Mouse (Mus musculus) colon, adult 2 months (tissue): Measurements from ENCODE around the gene Lman2. TPM values are rescaled to one million over a fixed set of nuclear protein-coding genes. Genes with fewer than 3 reads are reported as not detected.

Experiments
- polyA plus RNA-seq: library from polyadenylated mRNA; depleted of rRNA; stranded (reverse); fragments of >200 nt; gene quantifications from 2 replicates; pipeline ENCODE4 v1.2.3, GENCODE M21; 2012; rRNA removed

Gene Lman2
- polyA plus RNA-seq: 99.2 and 117 TPM in 2 replicates

DNA sequence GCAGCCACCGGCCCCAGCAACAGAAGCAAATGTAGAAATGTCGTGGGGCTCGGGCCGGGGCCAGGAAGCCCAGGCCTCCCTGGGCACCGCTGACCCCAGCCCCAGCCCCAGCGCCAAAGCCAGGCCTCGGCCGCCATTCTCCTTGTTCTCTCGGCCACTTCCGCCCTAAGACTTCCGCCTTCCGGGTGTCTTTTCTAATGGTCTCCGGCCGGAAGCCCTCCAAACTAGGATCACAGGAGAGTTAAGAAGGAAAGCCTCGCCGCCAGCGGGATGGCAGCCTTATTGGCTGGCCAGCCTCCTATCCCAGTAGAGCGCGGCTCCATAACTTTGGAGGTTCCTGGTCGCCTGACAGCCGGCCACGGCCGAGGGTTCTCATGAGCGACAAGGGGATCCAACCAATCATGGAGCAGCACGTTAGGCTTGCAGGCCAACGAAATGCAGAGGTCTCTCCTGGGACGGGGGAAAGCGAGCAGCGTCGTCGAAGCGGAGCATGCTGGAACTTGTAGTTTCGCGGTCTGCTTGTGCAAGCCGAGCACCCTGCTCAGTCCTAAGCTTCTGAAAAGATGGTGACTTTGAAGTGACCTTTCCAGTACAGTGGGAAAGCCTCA is at the start of gene Lman2:
Lman2 (minus strand) TSS at position 331 of the 608 bp plus-strand sequence.

DNA sequence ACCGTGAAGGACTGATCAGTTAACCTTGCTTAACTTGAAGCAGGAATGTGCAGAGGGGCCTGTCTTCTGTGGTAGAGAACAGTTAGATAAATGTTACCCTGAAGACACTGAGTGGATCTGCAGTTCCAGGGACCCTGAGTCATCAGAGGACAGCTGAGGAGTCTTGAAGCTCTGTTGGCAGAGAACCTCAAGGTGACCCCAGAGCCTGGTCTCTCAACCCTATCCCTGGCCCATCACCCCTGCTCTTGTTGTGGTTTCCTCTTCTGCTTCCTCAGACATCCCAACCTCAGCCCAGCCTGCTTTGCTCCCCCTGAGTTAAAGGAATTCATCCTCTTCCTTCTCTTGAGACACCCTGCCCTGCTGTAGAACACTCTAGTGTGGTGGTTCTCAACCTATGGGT is 35.5 kb upstream of the Lman2 start, which contains the start of gene Slc34a1:
Slc34a1 (plus strand) TSS at position 100 of the 400 bp plus-strand sequence.

DNA sequence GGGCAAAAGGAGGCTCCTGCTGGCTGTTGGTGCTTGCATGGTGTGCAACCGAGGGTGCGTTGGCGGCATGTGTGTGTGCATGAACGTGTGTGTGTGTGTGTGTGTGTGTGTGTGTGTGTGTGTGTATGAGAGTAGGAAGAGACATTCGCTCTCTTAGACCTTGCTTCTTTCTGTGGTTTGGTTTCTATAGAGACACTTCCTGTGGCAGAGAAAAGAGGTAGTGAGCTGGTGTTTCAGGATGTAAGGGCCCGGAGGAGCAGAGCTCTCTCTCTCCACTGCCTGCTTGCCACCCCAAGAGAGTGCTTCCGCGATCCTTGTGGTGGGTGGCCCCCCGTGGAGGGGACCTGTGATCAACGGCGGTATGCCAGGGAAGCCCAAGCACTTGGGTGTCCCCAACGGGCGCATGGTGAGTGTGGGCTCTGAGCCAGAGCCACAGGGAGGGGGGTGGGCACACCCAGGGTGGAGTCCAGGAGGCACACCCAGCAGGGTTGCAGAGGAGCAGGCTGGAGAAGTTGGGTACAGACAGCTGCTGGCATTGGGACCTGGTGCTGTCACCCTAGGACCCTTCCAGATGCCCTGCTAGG is 7.0 kb upstream of the Lman2 start, which contains the start of gene Rgs14:
Rgs14 (plus strand) TSS at position 202 of the 584 bp plus-strand sequence.

DNA sequence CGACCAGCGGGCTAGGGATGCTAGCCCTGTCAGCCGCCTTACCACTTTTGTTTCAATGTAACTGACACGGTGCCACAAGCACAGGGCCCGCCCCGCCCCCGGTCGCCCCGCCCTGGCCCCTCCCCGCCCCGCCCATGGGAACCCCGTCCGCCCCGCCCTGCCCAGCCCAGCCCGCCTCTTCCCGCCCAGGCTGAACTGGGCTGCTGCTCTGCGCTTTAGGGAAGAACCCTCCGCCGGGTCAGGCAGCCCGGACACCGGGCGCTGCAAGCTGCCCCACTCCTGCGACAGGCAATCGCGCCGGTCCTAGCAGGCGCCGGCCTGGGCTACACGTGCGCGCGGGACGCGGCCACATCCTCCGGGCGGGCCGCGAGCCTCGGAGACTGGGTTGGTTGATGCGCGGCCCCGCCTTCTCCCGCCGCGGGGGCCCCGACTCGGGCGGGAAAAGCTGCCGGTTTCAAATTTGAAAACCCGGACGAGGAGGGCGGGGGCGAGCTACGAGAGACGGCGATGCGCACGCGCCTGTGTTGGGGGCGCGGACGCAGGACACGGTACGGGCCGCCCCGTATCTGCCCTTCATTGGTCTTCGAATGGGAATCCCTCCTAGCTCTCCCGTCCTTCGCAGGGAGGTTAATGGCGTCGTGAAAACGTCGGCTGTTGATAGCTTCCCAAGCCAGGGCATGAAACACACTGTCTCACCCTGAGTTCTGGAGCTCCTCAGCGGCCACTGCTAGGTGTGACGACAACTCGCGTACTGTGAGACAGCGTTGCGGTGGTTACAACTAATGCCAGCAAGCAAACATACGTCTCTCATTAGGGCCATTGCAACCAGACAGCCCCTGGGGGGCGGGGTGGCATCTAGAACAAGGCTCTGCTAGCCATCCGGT is 32.7 kb downstream of the Lman2 start, which contains the start of gene Mxd3:
Mxd3 (minus strand) TSS at position 141 of the 884 bp plus-strand sequence.

DNA sequence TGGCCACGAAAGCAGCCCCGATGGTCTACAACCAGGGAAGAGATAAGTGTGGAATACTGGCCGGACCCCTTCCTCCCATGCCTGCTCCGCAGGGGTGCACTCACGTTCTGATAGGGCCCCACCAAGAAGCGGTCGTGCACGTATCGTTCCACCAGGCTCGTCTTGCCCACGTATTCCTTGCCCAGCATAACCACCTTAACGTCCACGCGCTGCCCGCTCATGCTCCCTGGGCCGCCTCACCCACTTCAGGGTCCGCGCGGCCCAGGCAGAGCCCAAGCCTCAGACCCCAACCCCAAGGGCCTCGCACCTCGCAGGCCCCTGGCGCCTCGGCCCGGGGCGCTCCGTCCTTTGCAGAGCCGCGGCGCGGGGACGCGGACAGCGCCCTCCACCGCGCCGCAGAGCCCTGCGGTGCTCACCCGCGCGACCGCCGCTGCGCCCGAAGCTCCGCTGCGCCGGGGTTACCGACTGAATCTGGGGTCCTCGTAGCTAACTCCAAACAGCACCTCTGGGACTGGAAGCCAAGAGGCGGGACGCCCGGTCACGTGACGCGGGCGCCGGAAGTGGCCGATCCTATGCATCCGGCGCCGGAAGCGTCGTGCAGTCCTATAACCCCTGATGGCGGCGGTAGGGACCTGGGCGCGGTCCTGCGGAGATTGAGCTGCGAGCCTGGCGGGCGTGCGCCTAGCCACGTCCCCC is 41.0 kb downstream of the Lman2 start, which contains the start of gene Rab24:
Rab24 (minus strand) TSS at position 513 of the 696 bp plus-strand sequence.

DNA sequence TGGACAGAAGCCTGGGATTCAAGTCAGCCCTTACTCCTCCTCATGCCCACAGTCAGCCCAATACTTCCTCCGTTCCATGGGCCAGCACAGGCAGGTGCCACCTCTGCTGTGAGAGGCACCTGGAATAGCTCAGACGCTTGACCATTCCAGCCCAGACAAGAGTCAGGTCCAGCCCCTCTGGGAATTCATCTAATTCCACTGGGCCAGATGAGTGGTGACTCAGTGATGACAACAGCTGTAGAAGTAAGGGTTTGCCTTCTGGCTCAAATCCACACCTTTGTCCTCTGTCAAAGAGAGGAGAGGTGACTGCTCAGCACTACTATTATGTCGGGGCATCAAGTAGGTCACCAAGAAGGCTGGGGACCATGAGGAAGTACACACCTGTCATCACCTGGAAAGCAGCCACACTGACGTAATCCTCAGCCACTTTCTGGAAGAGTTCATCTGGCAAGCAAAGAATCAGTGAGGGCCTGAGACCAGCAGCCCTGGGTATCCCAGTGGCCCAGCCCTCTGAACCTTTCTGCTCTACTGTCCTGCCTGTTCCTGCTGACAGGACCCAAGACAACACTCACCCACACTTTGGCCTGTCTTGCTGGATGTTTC is 42.6 kb downstream of the Lman2 start, which contains the start of gene Prelid1:
Prelid1 (plus strand) TSS at position 570 of the 603 bp plus-strand sequence.

Other genes with a start within 250 kb of the Lman2 start
- gene Gm17617, start 229.2 kb downstream of the Lman2 start, polyA plus RNA-seq: not detected in 2 replicates
- gene Fgfr4, start 210.1 kb downstream of the Lman2 start, polyA plus RNA-seq: 22.1 and 31.2 TPM in 2 replicates
- 10.7 and 13.2 TPM in 2 replicates for gene Nsd1, start 153.0 kb downstream of the Lman2 start, polyA plus RNA-seq
- gene Prelid1, start 42.3 kb downstream of the Lman2 start, polyA plus RNA-seq: 566 and 652 TPM in 2 replicates
- 75.2 and 86.3 TPM in 2 replicates for gene Rab24, start 40.8 kb downstream of the Lman2 start, polyA plus RNA-seq
- 10.4 and 11.5 TPM in 2 replicates for gene Mxd3, start 33.0 kb downstream of the Lman2 start, polyA plus RNA-seq
- 4.9 and 5.9 TPM in 2 replicates for gene Rgs14, start 6.9 kb upstream of the Lman2 start, polyA plus RNA-seq
- gene Slc34a1, start 35.4 kb upstream of the Lman2 start, polyA plus RNA-seq: 1.0 and 1.6 TPM in 2 replicates
- not detected in 2 replicates for gene Pfn3, start 52.4 kb upstream of the Lman2 start, polyA plus RNA-seq
- gene F12, start 64.0 kb upstream of the Lman2 start, polyA plus RNA-seq: 0.40 and 0.46 TPM in 2 replicates
- 66.0 and 66.1 TPM in 2 replicates for gene Grk6, start 82.3 kb upstream of the Lman2 start, polyA plus RNA-seq
- gene Prr7, start 101.5 kb upstream of the Lman2 start, polyA plus RNA-seq: 9.9 and 10.6 TPM in 2 replicates
- gene Dbn1, start 125.3 kb upstream of the Lman2 start, polyA plus RNA-seq: 36.7 and 36.9 TPM in 2 replicates
- gene Pdlim7, start 150.9 kb upstream of the Lman2 start, polyA plus RNA-seq: 178 and 184 TPM in 2 replicates
- gene Dok3, start 166.5 kb upstream of the Lman2 start, polyA plus RNA-seq: 16.3 and 16.8 TPM in 2 replicates
- 66.3 and 71.4 TPM in 2 replicates for gene Ddx41, start 173.9 kb upstream of the Lman2 start, polyA plus RNA-seq
- 87.1 and 98.0 TPM in 2 replicates for gene Fam193b, start 208.3 kb upstream of the Lman2 start, polyA plus RNA-seq
- 65.8 and 80.9 TPM in 2 replicates for gene Tmed9, start 210.9 kb upstream of the Lman2 start, polyA plus RNA-seq
- gene B4galt7, start 237.1 kb upstream of the Lman2 start, polyA plus RNA-seq: 26.1 and 27.8 TPM in 2 replicates